16 mouse cellular contexts compared by ENCODE assay signal in genomic region chr12:82649991-82650390, GRCm38 (mm10).
"Had no signal": no experiment of that assay in that cellular context is flagged by ENCODE, and none has a peak within 500 bp of the region (broad histone marks: within the 10 kb centered on the region; RNA-seq: fewer than 3 reads in every experiment).

No protein-coding gene starts in this region.

- H3K36me3 ChIP-seq: limb, embryonic 12.5 days; liver, embryonic 13.5 days; midbrain, embryonic 10.5 days; neural tube, embryonic 15.5 days; stomach, embryonic 15.5 days had no signal

- H3K4me2 ChIP-seq: limb, embryonic 12.5 days; liver, embryonic 13.5 days; neural tube, embryonic 15.5 days; stomach, embryonic 15.5 days had no signal

- DNase-seq: kidney, adult 18-20 months; kidney, postnatal 10 days; kidney, postnatal 4 days; liver; liver, embryonic 13.5 days; liver, postnatal 0 days; lung, postnatal 14 days; midbrain, embryonic 14.5 days; thymus, adult 2 months; thymus, postnatal 25 days had no signal

- H3K9ac ChIP-seq: limb, embryonic 12.5 days; liver, embryonic 13.5 days; liver, postnatal 0 days; neural tube, embryonic 15.5 days; stomach, embryonic 15.5 days had no signal

- H3K27ac ChIP-seq: layer of hippocampus, adult 2 months; limb, embryonic 12.5 days; liver, embryonic 13.5 days; midbrain, embryonic 10.5 days; neural tube, embryonic 15.5 days; stomach, embryonic 15.5 days had no signal

- H3K4me3 ChIP-seq: layer of hippocampus, adult 2 months; limb, embryonic 12.5 days; liver, embryonic 13.5 days; midbrain, embryonic 10.5 days; myocyte; neural tube, embryonic 15.5 days; stomach, embryonic 15.5 days had no signal

- H3K27me3 ChIP-seq: limb, embryonic 12.5 days; liver, embryonic 13.5 days; neural tube, embryonic 15.5 days; stomach, embryonic 15.5 days had no signal

- H3K4me1 ChIP-seq: limb, embryonic 12.5 days; liver, embryonic 13.5 days; midbrain, embryonic 10.5 days; neural tube, embryonic 15.5 days; stomach, embryonic 15.5 days had no signal

- H3K9me3 ChIP-seq: limb, embryonic 12.5 days; liver, embryonic 13.5 days; midbrain, embryonic 10.5 days; neural tube, embryonic 15.5 days; stomach, embryonic 15.5 days had no signal

- ATAC-seq: liver, postnatal 0 days had no signal
